Mouse (Mus musculus): ENCODE results near the gene Stap1. TPM values are rescaled to one million over a fixed set of nuclear protein-coding genes. Genes with fewer than 3 reads are reported as not detected.

The Stap1 gene
- total and polyA plus RNA-seq, 2 experiments from 2014 or later, result 0.93 TPM; not detected in 1

- no peaks in the 10 kb centered on the region for H3K9me3 ChIP-seq (ENCODE audit: low read length)
- DNase-seq (ENCODE audit: low spot score) (no peak), ATAC-seq (ENCODE audit: low FRiP score) (no peak)
- no peak overlapping the region for H3K27ac ChIP-seq (ENCODE audit: low read depth, low read length)
- H3K27me3 ChIP-seq (ENCODE audit: insufficient read depth, low read length), result no peaks in the 10 kb centered on the region
- no peak for TF ChIP-seq CTCF (IDR thresholded peaks at IDR 0.05)
- peaks cover 17% of the 10 kb centered on the region for H3K36me3 ChIP-seq (ENCODE audit: insufficient read depth, low read length)
- no peak overlapping the region for H3K9ac ChIP-seq (replicated peaks; ENCODE audit: low read length, poor library complexity, severe bottlenecking)
- H3K4me2 ChIP-seq (ENCODE audit: low read depth, low read length, poor library complexity, severe bottlenecking), result no peak overlapping the region
- H3K4me1 ChIP-seq (ENCODE audit: insufficient read depth, low read length), result no peaks in the 10 kb centered on the region
- H3K4me3 ChIP-seq (ENCODE audit: low read depth, low read length), result no peak overlapping the region
These were observed 58.3 kb downstream of the Stap1 start for GRCm38 (mm10) chr5:86129828-86130227.

Other genes with a start within 250 kb of the Stap1 start
- gene Cenpc1, start 6.2 kb upstream of the Stap1 start, total RNA-seq (2014; rRNA removed), result 19.1 and 24.2 TPM in 2 replicates
- 22.3 and 23.5 TPM in 2 replicates for gene Cenpc1, start 6.2 kb upstream of the Stap1 start, polyA plus RNA-seq (2015; fragmentation: Nextera tagmentation; extraction: Ambion mirVana)
- 16.1 and 16.2 TPM in 2 replicates for gene Uba6, start 101.1 kb downstream of the Stap1 start, total RNA-seq (2014; rRNA removed)
- 7.3 and 7.8 TPM in 2 replicates for gene Uba6, start 101.1 kb downstream of the Stap1 start, polyA plus RNA-seq (2015; fragmentation: Nextera tagmentation; extraction: Ambion mirVana)
- gene Gnrhr, start 126.2 kb downstream of the Stap1 start, total RNA-seq (2014; rRNA removed), result not detected in 2 replicates
- not detected in 2 replicates for gene Gnrhr, start 126.2 kb downstream of the Stap1 start, polyA plus RNA-seq (2015; fragmentation: Nextera tagmentation; extraction: Ambion mirVana)
- gene Tmprss11c, start 217.6 kb downstream of the Stap1 start, total RNA-seq (2014; rRNA removed), result not detected in 2 replicates
- gene Tmprss11c, start 217.6 kb downstream of the Stap1 start, polyA plus RNA-seq (2015; fragmentation: Nextera tagmentation; extraction: Ambion mirVana), result not detected in 2 replicates

Measured in midbrain, postnatal 0 days (tissue).